Mouse (Mus musculus) kidney, postnatal 36 days (tissue): Measurements from ENCODE around the gene Pax7.

Experiments used
- DNase-seq, 2 experiments: peaks; one replicate each; pipeline ENCODE4 v3.0.0; 2021 to 2022; ENCODE audit warnings: mixed read lengths in 2 of 2

Gene Pax7

DNA sequence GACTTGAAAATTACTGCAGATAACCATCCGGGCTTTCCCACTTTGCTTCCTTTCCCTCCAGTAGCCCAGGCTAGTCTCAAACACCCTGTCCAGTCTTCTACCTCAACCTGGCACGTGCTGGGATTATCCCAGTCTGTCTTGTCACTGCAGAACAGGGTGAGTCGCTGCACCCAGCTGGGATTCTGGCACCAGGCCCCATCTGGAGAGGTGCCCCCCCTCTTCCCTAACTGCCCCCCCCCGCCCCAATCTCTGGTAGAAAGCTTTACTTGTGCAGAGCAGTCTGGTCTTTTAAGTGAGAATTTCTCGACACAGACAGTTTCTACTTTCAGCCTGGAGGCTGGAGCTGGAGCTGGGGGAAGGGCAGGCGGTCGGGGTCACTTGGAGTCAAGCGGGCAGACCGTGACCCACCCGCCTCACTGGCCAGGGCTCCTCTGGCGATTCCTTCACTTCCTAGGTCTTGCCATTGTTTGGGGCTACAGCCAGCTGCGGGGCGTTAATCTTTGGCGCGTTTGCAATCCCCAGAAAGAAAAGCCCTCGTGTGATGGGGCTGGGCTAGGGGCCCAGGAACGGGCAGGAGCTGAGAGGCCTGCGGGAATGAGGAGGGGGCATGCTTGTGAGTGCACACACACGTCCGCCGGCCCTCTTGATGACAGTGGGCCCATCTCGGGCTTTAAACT lies 22.4 kb downstream of the Pax7 start:
- no peak for DNase-seq

DNA sequence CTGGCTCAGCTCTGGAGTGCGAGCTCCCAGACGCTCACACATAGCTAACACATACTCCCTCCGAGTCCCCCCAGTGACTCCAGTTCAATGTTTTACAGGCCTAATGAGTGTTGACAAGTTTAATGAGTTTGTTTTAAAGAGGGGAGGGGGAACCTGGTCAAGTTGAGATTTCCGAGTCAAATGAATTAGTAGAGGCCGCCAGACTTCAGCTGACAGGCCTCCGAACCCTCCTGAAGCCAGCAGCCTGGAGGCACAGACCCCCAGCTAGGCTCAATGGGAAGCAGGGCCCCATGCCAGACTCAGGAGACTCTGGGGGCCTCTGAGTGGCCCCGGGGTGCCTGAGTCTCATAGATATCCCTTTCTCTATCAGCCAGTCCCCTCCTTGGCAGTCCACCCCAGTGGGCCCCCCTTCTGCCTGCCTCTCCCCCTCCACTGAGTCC lies 23.9 kb downstream of the Pax7 start:
- DNase-seq, result no peak

DNA sequence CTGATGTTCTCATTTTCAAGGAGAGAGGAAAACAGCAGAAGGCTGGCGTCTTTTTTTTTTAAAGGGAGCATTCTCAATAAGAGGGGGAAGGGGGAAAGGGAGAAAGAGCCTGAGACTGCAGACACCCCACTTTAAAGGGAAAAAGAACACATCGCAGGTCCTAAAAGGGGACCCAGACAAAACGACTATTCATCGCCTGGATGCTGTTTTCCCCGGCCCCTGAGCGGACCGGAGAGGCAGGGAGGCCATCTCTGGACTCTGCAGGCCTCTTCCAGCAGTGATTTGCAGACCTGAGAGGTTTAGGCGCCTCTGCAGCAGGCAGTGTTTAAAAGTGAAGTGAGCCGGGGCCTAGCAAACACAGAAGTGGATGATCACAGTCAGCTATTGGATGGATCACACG lies 25.5 kb downstream of the Pax7 start:
- no peak for DNase-seq

DNA sequence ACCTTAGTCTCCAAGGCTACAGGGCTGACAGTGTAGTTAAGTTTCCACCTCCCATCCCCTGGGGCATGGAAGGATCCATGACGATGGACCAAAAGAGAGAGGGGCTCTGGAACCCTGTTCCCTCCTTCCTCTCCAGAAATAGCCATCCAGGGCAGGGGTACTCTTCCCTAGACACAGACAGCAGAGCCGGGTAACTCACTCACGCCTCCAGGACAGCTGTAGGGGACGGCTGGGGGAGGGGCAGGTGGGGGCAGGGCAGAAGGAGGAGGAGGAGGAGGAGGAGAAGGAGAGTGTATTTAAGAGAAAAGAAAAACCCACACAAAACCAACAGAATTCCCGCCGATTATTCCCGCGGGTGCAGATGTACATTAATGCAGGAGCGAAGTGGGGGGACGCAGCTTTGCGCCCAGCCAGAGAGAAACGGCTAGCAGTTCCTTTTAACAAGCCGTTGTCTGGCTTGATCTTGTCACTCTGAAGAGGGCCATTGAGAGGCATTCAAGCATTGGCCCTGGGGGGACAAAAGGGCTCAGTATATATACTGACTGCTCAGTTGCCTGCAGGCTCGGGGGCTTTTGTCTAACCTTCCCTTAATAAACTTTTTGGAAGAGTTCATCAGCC lies 26.0 kb downstream of the Pax7 start:
- no peak for DNase-seq

DNA sequence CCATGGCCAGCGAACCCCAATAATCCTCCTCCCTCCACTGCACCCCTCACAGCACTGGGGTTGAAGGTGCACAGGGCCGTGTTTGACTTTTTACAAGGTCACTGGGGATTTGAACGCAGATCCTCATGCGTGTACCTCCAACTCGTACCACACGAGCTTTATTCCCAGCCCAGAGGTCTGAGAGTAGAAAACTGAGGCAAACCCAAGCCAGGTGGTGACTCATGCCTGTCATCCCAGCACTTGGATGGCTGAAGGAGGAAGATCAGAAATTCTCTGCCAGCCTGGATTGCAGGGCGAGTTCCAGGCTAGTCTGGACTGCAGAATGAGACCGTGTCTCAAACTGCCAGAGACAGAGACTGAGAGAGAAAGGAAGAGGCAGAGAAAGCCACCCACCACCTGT lies 28.4 kb downstream of the Pax7 start:
- DNase-seq, result no peak

GRCm38 (mm10) chr4:139803981-139804380 lies 29.3 kb downstream of the Pax7 start:
- DNase-seq, result no peak

DNA sequence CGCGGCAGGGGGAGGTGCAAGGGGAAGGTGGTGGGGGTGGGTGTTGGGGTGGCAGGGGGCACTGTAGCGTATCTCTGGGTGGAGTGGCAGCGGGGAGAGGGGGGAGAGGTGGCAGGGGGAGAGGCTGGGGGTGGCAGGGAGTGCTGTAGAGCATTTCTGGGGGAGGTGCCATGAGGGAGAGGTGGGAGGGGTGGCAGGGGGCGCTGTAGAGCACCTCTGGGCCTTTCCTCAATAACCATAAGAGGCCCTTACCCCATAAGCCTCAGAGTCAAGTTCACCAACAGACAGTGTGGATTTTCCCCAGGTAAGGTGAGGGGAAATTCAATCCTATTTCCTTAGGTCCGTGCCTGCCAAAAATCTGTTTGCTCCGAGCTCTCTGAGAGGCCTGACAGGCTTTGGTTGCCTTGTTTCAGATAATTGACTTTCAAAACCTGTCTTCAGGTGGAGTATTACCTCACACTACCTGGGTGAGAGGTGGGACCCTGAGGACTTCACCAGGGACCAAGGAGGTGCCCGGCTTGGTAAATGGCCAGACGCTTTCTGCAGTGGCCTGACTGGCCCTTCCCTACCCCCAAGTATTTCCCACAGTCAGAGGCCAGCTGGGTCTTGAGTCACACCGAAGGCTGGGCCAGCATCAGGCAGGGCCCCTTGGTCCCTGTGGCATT lies 33.8 kb downstream of the Pax7 start:
- DNase-seq, result no peak

GRCm38 (mm10) chr4:139797344-139797743 lies 36.0 kb downstream of the Pax7 start:
- no peak for DNase-seq

GRCm38 (mm10) chr4:139796115-139796514 lies 37.2 kb downstream of the Pax7 start:
- DNase-seq, result no peak

DNA sequence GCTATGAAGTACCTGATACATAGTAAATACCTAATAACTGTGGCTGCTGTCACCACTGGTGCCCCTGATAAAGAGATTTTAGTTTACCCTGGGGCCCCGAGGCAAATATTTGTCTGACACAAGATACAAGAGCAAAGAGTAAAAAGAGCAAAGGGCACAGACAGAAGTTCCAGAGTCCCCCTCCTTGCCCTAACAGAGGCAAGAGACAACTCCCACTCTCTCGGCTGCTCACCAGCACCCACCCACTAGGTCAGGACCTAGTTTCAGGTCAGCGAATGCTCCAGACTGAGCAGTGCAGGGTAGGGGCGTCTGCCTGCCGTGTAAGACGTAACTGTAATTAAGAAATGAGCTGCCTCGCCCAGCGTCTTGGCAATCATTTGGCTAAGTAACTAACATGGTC lies 42.2 kb downstream of the Pax7 start:
- DNase-seq, result no peak

DNA sequence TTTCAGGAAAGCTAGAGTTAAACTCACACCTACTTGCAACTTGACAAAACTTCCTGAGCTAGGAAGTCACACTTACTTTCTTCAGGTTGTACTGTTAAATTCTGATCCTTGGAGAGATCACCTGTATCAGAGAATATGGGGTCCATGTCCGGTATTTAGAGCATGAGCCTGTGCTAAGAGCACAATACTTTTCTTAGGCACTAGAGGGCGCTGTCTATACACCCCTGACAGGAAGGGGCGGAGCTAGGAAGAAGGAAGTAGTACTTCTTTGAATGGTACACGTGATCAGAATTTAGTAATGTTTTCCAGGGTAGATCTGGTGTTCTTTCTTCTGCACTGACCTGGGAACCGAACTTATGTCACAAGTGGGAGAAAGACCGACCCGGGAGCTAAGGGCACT lies 43.6 kb downstream of the Pax7 start:
- no peak for DNase-seq

GRCm38 (mm10) chr4:139782926-139783467 lies 50.3 kb downstream of the Pax7 start:
- no peak for DNase-seq

GRCm38 (mm10) chr4:139771125-139771631 lies 62.1 kb downstream of the Pax7 start:
- no peak for DNase-seq

DNA sequence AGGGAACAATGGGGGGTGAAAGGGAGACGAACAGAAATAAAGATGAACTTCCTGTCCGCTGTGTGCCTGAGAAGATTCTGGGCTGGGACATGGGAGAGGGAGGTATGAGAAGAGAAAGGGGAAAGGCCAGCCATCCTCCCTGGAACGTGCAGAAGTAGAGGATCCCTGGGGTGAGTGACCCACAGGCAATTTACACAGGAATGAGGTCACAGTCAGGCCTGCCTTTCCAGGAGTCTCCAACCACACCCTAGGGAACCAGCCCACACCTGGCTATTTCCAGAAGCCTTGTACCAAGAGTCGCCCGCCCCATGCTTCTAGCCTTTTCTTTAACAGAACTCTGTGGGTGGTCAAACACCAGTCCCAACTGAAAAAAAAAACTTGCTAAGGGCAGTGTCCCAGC lies 65.5 kb downstream of the Pax7 start:
- no peak for DNase-seq

GRCm38 (mm10) chr4:139767115-139767718 lies 66.1 kb downstream of the Pax7 start:
- no peak for DNase-seq

- DNase-seq, result no peak
Observed at GRCm38 (mm10) chr4:139761911-139762310, 71.4 kb downstream of the Pax7 start.

GRCm38 (mm10) chr4:139760736-139761135 lies 72.6 kb downstream of the Pax7 start:
- DNase-seq, result no peak

GRCm38 (mm10) chr4:139758512-139759340 lies 74.6 kb downstream of the Pax7 start:
- no peak for DNase-seq

GRCm38 (mm10) chr4:139756931-139757330 lies 76.4 kb downstream of the Pax7 start:
- no peak for DNase-seq

- DNase-seq, result no peak
Observed at GRCm38 (mm10) chr4:139754148-139754710, 79.1 kb downstream of the Pax7 start.

DNA sequence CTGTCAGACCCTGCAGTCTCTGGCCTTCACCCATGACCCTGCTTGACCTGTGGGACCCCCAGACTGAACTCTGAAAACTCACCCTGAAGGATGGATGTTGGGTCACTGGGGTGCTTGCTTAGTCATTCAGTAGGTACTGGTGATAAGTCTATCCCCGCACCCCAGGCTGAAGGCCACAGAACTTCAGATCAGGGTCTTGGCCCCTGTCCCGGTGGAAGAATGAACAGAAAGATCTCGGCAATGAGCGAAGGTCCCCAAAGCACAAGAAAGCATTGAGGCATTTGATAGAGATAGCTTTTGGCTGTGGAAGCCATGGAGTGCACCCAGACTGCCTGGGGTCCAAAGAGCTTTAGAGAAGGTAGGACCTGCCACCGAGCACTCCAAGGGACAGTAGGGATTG lies 82.4 kb downstream of the Pax7 start:
- DNase-seq, result no peak
